Mouse (Mus musculus) lung, embryonic 14.5 days (tissue): ENCODE measurements around the gene Cep350. TPM values are rescaled to one million over a fixed set of nuclear protein-coding genes. Genes with fewer than 3 reads are reported as not detected.

Experiments used
- ATAC-seq: fragments of 200-750 bp; cut with Nextera tagmentation; 2 replicates; pipeline ENCODE4 v1.8.0; 2017; ENCODE audit warnings: mild to moderate bottlenecking, moderate TSS enrichment, moderate library complexity; ENCODE audit not compliant: insufficient read depth
- DNase-seq: peaks from one replicate; pipeline ENCODE4 v3.0.0-alpha.2; 2015
- H3K27ac ChIP-seq: fragments of 300-500 bp; sonication (generic); 2 replicates; pipeline ENCODE4 v1.5.1; 2014; ENCODE audit warnings: low read depth, mild to moderate bottlenecking, moderate library complexity
- H3K27me3 ChIP-seq: fragments of 300-500 bp; sonication (generic); 2 replicates; pipeline ENCODE4 v1.6.1; 2014; ENCODE audit warnings: low read length, control low read depth; ENCODE audit not compliant: insufficient read depth
- H3K36me3 ChIP-seq: fragments of 300-500 bp; sonication (generic); 2 replicates; pipeline ENCODE4 v1.6.1; 2014; ENCODE audit warnings: control low read depth; ENCODE audit not compliant: insufficient read depth
- H3K4me1 ChIP-seq: fragments of 300-500 bp; sonication (generic); 2 replicates; pipeline ENCODE4 v1.6.1; 2014; ENCODE audit warnings: antibody characterized with exemption, control low read depth; ENCODE audit not compliant: insufficient read depth
- H3K4me2 ChIP-seq: fragments of 300-500 bp; sonication (generic); 2 replicates; pipeline ENCODE4 v1.6.1; 2014; ENCODE audit warnings: mild to moderate bottlenecking
- H3K4me3 ChIP-seq: fragments of 300-500 bp; sonication (generic); 2 replicates; pipeline ENCODE4 v1.5.1; 2014; ENCODE audit warnings: low read depth, low read length
- H3K9ac ChIP-seq: fragments of 300-500 bp; sonication (generic); 2 replicates; pipeline ENCODE4 v1.6.1; 2014
- H3K9me3 ChIP-seq: fragments of 300-500 bp; sonication (generic); 2 replicates; pipeline ENCODE4 v1.6.1; 2016; ENCODE audit warnings: low read depth, low read length, control low read depth
- CTCF ChIP-seq: IDR thresholded peaks from 2 replicates; pipeline ENCODE4 v1.5.1; 2016; ENCODE audit warnings: antibody characterized with exemption, low read depth
- WGBS: fragments of 180-500 bp; shearing (Covaris S2); extraction: QIAGEN DNeasy Blood & Tissue Kit; methylation state at CpG from one replicate; pipeline ENCODE4 v1.1.7; 2014; 5-methylcytosine and 5-hydroxymethylcytosine counted together
- polyA plus RNA-seq: library from polyadenylated mRNA; unstranded; fragments of >200 nt; fragmentation: Nextera tagmentation; extraction: Ambion mirVana; gene quantifications from 2 replicates; pipeline ENCODE4 v1.2.1, GENCODE M21; 2014

The Cep350 gene
- polyA plus RNA-seq, 1 experiment from 2014 or later = 12.8 TPM

GRCm38 (mm10) chr1:155972146-155973067, 648 bp downstream of the Cep350 start:
- Histone ChIP-seq H3K36me3 (no peaks in the 10 kb centered on the region), H3K27me3 (no peaks in the 10 kb centered on the region), H3K4me1 (no peaks in the 10 kb centered on the region), H3K27ac (peak overlapping the region; percentile 88), H3K9ac (peak overlapping the region; percentile 97), H3K4me2 (peak overlapping the region; percentile 67), H3K4me3 (peak overlapping the region; percentile 98), H3K9me3 (no peaks in the 10 kb centered on the region)
- no peak for TF ChIP-seq CTCF
- ATAC-seq (peak; percentile 74), DNase-seq (peak; percentile 44)
- 1% methylated on average over 47 of the region's 51 CpGs for WGBS

- no peak overlapping the region for H3K9ac ChIP-seq
- ATAC-seq (no peak), DNase-seq (no peak)
- H3K4me1 ChIP-seq = no peaks in the 10 kb centered on the region
- H3K27me3 ChIP-seq = no peaks in the 10 kb centered on the region
- H3K9me3 ChIP-seq = no peaks in the 10 kb centered on the region; the same call in 1 of the 2 replicates
- TF ChIP-seq CTCF = no peak
- WGBS = 97% methylated on average over 2 of the region's 2 CpGs
- H3K4me2 ChIP-seq = no peak overlapping the region
- no peak overlapping the region for H3K27ac ChIP-seq
- no peak overlapping the region for H3K4me3 ChIP-seq
- peaks cover 44% of the 10 kb centered on the region for H3K36me3 ChIP-seq
Observed at GRCm38 (mm10) chr1:155949170-155949569, 23.9 kb downstream of the Cep350 start.

GRCm38 (mm10) chr1:155944361-155944760, 28.7 kb downstream of the Cep350 start:
- H3K36me3 ChIP-seq = peaks cover 36% of the 10 kb centered on the region
- WGBS = 80% methylated on average over 2 of the region's 2 CpGs

GRCm38 (mm10) chr1:155937416-155937815, 35.6 kb downstream of the Cep350 start:
- Histone ChIP-seq H3K4me1 (no peaks in the 10 kb centered on the region), H3K4me3 (no peak overlapping the region), H3K36me3 (peaks cover 64% of the 10 kb centered on the region), H3K4me2 (no peak overlapping the region), H3K9ac (no peak overlapping the region), H3K9me3 (no peaks in the 10 kb centered on the region), H3K27me3 (no peaks in the 10 kb centered on the region), H3K27ac (no peak overlapping the region)
- ATAC-seq = no peak
- TF ChIP-seq CTCF = no peak
- WGBS = 91% methylated on average over 2 of the region's 2 CpGs
- no peak for DNase-seq

More at GRCm38 (mm10) chr1:155944361-155944760, 28.7 kb downstream of the Cep350 start:
- no peak overlapping the region for H3K9ac ChIP-seq
- no peak overlapping the region for H3K27ac ChIP-seq
- ATAC-seq (no peak), DNase-seq (no peak)
- H3K4me2 ChIP-seq = no peak overlapping the region
- H3K9me3 ChIP-seq = no peaks in the 10 kb centered on the region; the same call in 1 of the 2 replicates
- no peak for TF ChIP-seq CTCF
- no peak overlapping the region for H3K4me3 ChIP-seq
- H3K4me1 ChIP-seq = no peaks in the 10 kb centered on the region
- H3K27me3 ChIP-seq = no peaks in the 10 kb centered on the region

- Histone ChIP-seq H3K36me3 (peaks cover 65% of the 10 kb centered on the region), H3K4me2 (no peak overlapping the region), H3K9me3 (no peaks in the 10 kb centered on the region), H3K27ac (no peak overlapping the region), H3K4me3 (no peak overlapping the region), H3K4me1 (no peaks in the 10 kb centered on the region), H3K9ac (no peak overlapping the region), H3K27me3 (no peaks in the 10 kb centered on the region)
- WGBS = 81% methylated on average over 2 of the region's 2 CpGs
- DNase-seq = no peak
- no peak for TF ChIP-seq CTCF
- no peak for ATAC-seq
Observed at GRCm38 (mm10) chr1:155934702-155935101, 38.4 kb downstream of the Cep350 start.

- ATAC-seq (no peak), DNase-seq (no peak)
- Histone ChIP-seq H3K9ac (no peak overlapping the region), H3K27me3 (no peaks in the 10 kb centered on the region), H3K4me3 (no peak overlapping the region), H3K4me1 (no peaks in the 10 kb centered on the region), H3K4me2 (no peak overlapping the region), H3K27ac (no peak overlapping the region), H3K9me3 (no peaks in the 10 kb centered on the region), H3K36me3 (peaks cover 80% of the 10 kb centered on the region)
- 93% methylated on average over 3 of the region's 3 CpGs for WGBS
- TF ChIP-seq CTCF = no peak
Observed at GRCm38 (mm10) chr1:155903561-155903960, 69.5 kb downstream of the Cep350 start.

GRCm38 (mm10) chr1:155901348-155901747, 71.7 kb downstream of the Cep350 start:
- H3K9ac ChIP-seq = no peak overlapping the region
- H3K36me3 ChIP-seq = peaks cover 79% of the 10 kb centered on the region
- no peak overlapping the region for H3K4me3 ChIP-seq
- no peak for ATAC-seq
- H3K9me3 ChIP-seq = no peaks in the 10 kb centered on the region
- no peaks in the 10 kb centered on the region for H3K27me3 ChIP-seq
- no peak for TF ChIP-seq CTCF
- H3K4me1 ChIP-seq = no peaks in the 10 kb centered on the region
- no peak overlapping the region for H3K4me2 ChIP-seq
- no peak for DNase-seq
- H3K27ac ChIP-seq = no peak overlapping the region
- 92% methylated on average over 8 of the region's 8 CpGs for WGBS
